Mouse (Mus musculus): ENCODE data around the gene Cracr2a.
"Not testable (repeated sequence)": the region's sequence is repeated elsewhere in the genome, so short reads cannot be mapped to it uniquely, and the experiment has no call there.

Cracr2a gene

DNA sequence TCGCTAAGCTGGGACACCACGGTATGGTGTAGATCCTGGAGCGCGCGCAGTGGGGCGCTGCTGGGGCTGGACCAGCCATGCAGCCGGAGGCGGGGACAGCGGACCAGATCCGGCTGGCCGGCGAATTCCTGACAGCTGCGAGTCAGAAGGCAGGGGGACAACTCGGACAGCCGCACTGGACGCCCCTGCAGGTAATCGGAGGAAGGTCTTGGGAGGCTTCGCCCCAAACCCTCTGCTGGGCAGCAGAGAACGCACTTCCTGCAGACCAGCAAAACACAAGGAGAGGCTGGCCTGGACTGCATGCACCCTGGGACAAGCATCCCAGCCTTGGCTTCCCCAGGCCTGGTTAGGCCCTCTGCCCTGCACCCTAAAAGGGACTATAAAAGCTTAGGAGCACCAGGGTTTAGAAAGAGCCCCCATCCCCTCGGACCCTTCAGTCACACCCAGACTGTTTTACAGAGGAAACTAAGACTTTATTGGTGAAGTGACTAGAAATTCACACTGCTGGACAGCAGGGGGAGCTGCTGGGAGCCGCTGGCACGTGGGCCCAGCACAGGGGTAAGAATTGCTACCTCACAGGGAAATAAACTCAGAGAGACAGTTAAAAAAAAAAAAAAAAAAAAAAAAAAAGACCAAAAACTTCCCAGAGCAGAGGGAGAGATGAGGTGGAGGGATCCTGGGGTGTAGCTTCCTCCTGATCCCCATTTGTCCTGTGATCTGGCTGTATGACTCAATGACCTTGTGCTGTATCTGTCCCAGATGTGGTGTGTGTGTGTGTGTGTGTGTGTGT, at the start of gene Cracr2a:
Gene Cracr2a, plus strand, starts transcription at position 108 of the 790 bp plus-strand sequence.
- peak; percentile 79 for DNase-seq (ENCODE audit: low read depth, low spot score)

- not testable (repeated sequence) for DNase-seq (ENCODE audit: low read depth, low spot score)
These were observed 47.4 kb upstream of the Cracr2a start for GRCm38 (mm10) chr6:127513776-127514175.

DNA sequence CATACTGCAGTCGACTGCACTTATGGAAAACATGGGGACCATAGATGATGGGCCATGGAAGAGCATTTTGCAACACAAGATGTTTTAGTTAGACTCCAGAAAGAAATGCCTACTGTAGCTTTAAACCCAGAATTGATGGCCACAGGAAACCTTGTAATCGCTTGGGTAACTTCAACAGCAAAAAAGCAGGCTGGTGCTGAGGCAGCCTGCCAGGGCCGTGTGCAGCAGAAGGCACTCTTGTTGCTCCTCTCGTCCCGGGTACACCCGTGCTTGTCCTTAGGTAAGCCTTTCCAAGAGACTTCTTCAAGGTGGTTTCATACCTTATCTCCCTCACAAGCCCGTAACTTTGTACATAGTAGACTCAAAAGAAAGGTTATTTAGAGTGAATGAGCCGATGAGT, 40.0 kb upstream of the Cracr2a start:
- DNase-seq (ENCODE audit: low read depth, low spot score) = no peak

DNA sequence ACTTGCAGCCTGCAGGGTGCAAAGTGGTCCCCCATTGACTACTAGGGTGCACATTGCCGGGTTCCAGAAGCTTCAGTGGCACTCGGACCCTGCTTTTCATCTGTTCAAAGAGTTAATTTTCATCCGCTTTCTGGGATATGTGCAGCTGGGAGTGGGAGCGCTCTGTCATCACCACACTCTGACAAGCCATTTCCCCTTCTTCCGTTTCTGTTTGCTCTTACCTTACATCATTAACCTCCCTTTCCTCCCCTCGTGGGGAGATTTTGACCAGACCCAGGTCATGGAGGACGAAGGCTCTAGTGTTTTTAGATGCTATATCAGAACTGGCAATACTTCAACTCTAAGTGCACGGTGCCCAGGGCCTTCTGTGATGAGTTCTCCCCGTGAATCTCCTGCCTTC, 38.8 kb upstream of the Cracr2a start:
- DNase-seq (ENCODE audit: low read depth, low spot score) = no peak

- DNase-seq (ENCODE audit: low read depth, low spot score) = peak; percentile 80
These were observed 36.7 kb upstream of the Cracr2a start for GRCm38 (mm10) chr6:127524442-127524841.

GRCm38 (mm10) chr6:127528625-127529024, 32.5 kb upstream of the Cracr2a start:
- peak; percentile 8 for DNase-seq (ENCODE audit: low read depth, low spot score)

DNA sequence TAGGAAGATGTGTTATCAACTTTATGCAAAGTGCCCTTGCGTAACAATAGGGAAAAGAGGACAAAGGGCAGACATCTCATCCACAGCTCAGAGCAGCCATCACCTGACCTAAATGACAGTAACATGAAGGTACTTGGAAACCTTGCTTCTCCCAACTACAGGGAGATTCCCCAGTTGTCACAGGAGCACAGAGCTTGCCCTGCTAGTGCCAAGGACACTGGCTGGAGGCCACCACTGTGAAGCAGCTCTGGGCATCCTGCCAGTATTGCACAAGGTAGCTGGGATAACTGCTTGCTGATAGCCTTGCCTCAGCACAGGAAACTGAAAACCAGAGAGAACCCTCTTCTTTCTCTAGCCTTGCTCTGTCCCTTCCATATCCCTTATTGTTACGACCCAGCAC, 31.7 kb upstream of the Cracr2a start:
- DNase-seq (ENCODE audit: low read depth, low spot score) = peak; percentile 87

DNA sequence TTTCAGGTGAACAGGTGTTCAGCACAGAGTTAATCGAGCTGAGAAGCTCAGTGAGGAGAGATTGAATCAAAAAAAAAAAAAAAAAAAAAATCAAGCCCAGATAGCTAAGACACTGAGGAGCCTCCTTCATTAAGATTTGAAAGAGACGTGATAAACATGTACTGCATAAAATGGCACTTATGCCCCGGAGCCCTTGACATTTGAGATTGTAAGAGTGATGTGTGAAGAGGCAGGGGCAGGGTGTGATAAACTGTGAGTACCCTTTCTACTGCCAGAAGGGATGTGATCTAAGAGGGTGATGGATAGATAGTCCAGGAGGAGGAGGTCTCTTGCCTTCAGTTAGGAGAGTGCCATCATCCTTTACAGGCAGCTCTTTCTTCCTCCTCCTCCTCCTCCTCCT, 30.9 kb upstream of the Cracr2a start:
- DNase-seq (ENCODE audit: low read depth, low spot score) = no peak

GRCm38 (mm10) chr6:127531412-127532205, 29.5 kb upstream of the Cracr2a start:
- no peak for DNase-seq (ENCODE audit: low read depth, low spot score)

- no peak for DNase-seq (ENCODE audit: low read depth, low spot score)
These were observed 28.8 kb upstream of the Cracr2a start for GRCm38 (mm10) chr6:127532304-127532703.

GRCm38 (mm10) chr6:127533766-127534165, 27.4 kb upstream of the Cracr2a start:
- no peak for DNase-seq (ENCODE audit: low read depth, low spot score)

DNA sequence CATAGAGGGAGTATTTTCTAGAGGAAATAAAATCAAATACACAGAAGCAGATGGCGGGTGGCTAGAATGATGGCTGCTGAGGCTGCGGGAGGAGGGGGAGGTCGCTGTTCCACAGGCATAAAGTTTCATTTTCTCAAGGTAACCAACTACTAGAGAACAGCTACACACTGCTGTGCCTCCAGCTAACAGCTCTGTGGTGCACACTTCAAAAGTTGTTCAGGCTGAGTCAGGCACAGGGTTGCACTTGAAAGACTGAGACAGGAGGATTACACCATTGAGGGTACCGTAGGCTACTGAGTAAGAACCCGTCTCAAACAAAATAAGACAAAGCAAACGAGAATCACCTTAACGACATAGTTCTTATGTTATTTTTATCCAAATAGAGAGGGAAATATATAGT, 24.1 kb upstream of the Cracr2a start:
- no peak for DNase-seq (ENCODE audit: low read depth, low spot score)

GRCm38 (mm10) chr6:127538118-127538517, 23.0 kb upstream of the Cracr2a start:
- no peak for DNase-seq (ENCODE audit: low read depth, low spot score)

DNA sequence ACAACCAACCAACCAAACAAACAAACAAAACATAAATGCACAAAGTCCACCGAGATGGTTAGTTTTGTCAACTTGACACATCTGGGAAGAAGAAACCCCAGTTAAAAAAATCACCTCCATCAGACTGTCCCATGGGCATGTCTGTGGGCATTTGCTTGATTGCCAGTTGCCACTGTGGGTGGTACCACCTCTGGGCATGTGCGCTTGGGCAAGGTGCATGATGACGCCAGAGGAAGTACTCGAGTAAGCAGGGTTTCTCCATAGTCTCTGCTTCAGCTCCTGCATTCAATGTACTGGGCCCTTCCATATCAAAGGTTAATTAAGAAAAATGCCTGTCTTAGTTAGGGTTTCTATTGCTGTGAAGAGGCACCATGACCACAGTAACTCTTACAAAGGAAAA, 21.9 kb upstream of the Cracr2a start:
- DNase-seq (ENCODE audit: low read depth, low spot score) = no peak

DNA sequence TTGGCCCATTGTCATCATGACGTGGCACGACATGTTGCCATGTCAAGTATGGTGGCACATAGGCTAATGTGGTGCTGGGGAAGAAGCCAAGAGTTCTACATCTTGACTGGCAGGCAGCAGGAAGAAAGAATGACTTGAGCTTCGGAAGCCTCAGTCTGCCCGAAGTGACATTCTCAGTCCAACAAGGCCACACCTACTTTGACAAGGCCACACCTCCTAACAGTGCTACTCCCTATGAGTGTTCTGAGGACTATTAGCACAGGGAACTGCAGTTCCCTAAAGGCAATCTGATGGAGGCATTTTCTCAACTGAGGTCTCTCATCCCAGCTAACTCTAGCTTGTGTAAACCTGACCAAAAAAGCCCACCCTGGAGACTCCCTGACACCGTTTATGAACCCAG, 21.5 kb upstream of the Cracr2a start:
- no peak for DNase-seq (ENCODE audit: low read depth, low spot score)

DNA sequence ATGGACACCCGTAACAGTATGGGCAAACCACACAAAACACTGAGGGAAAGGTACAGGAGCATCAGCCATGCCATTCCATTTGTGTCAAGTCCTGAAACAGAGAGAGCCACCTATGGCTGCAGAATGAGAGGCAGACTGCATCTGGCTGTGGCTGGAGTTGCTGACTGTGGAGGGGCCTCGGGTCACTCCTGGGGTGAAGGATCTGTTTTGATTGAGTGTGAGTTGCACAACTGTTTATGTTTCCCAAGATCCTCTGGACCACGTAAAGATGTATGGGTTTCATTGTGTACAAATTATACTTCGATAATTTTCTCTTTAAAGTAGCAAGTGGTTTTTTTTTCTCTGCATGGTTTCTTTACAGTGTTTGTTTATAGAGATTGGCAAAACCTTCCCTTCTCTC, 20.6 kb upstream of the Cracr2a start:
- no peak for DNase-seq (ENCODE audit: low read depth, low spot score)

DNA sequence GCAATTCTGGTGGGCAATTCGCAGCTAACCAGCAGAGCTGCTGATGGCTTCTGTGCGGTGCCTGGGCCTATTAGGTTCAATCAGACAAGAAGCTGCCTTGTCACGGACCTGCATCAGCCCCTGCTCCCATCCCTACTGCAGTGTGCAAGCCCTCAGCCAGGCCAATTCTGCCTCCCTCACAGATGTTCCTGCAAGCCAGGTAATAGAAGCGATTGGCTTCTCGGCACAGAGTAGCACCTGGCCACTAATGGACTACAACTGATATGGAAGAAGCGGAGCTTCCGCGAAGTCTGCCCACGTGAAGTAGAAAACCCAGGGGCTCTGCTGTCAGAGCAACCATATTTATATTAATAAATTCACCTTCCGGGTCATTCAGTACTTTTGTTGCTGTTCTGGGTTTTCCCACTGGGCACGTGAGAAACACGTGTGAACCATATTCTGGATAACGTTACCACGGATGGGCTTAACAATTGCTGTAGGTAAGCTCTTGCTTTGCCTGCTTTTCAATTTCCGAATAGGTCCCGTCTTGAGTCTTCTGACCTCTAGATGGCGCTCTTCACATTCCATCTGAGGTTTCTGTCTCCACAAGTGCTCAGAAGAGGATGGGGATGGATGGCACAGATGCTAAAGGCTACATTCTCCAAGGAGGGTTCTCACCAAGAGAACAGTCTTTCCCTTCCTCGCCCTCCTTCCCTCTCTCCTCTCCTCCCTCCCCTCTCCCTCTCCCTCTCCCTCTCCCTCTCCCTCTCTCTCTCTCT, 19.3 kb upstream of the Cracr2a start:
- peak; percentile 85 for DNase-seq (ENCODE audit: low read depth, low spot score)

DNA sequence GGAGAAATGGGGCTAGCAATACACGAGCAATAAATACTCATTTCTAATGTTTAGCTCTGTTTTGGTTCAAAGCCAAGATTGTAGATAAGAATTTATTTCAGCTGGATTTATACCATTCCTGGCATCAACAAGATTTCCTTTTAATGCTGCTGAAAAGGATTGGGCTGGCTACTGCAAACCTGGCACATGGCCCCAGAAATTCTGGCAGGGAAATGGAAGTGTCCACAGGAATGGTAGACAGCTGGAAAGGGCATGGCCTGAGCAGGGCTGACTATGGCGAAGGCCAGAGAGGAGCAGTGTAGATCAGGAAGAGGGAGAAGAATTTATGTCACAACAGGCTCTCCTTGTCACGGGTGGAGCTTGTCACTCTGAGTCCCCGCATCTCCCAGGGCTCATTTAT, 14.5 kb upstream of the Cracr2a start:
- peak; percentile 95 for DNase-seq (ENCODE audit: low read depth, low spot score)

GRCm38 (mm10) chr6:127552940-127553339, 8.2 kb upstream of the Cracr2a start:
- no peak for DNase-seq (ENCODE audit: low read depth, low spot score)

DNA sequence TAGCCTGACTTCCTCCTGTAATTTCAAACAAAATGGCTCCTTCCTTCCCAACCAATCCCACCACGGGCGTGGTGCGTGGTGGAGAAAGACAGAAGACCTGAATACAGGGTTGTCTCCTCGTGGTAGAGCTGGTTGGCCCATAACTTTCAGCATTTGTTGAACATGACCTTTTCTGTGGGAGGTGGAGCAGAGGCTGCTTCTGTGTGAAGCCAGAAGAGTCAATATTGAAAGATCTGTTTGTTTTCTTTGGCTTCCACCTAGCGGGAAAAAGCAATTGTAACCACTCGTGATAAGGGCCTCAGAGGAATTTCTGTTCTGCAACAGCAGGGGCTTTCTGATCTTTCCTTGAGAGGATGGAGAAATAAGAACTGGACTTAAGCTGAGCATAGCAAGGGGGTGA, 5.6 kb upstream of the Cracr2a start:
- no peak for DNase-seq (ENCODE audit: low read depth, low spot score)

DNA sequence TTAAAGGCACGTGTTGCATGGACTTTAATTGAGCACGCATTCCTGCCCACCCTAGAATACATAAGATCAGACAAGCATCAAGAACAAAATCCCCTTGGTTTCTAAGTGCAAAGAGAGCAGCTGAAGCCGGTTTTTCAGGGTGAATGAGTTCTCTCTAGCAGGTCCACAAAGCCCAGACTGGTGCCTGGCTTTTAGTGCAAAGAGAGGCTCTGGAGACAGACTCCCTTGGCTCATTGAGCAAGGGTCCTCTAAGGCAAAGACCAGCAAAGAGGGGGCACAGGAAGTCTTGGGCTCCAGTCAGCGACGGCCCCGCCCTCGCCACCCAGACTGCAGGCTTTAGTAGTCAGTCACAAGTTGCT, 287 bp upstream of the Cracr2a start:
- DNase-seq (ENCODE audit: low read depth, low spot score) = no peak

GRCm38 (mm10) chr6:127563511-127563910, 2.4 kb downstream of the Cracr2a start:
- DNase-seq (ENCODE audit: low read depth, low spot score) = no peak
